Mouse (Mus musculus) activated CD4-positive, CD25-positive, alpha-beta regulatory T cell, adult 4 months (primary cell): ENCODE results near the gene Pawr. TPM values are rescaled to one million over a fixed set of nuclear protein-coding genes. Genes with fewer than 3 reads are reported as not detected.
A peak's percentile ranks its signal among the peaks of the same experiment; 100 is the strongest.

Source experiments
- ATAC-seq: one replicate; pipeline ENCODE4 v1.8.0; 2017
- polyA plus RNA-seq, 2 experiments: library from polyadenylated mRNA; unstranded; fragments of 100-300 nt; shearing (Covaris generic); gene quantifications; one replicate each; pipeline ENCODE4 v1.2.1; 2017

Gene Pawr
- not detected for polyA plus RNA-seq

DNA sequence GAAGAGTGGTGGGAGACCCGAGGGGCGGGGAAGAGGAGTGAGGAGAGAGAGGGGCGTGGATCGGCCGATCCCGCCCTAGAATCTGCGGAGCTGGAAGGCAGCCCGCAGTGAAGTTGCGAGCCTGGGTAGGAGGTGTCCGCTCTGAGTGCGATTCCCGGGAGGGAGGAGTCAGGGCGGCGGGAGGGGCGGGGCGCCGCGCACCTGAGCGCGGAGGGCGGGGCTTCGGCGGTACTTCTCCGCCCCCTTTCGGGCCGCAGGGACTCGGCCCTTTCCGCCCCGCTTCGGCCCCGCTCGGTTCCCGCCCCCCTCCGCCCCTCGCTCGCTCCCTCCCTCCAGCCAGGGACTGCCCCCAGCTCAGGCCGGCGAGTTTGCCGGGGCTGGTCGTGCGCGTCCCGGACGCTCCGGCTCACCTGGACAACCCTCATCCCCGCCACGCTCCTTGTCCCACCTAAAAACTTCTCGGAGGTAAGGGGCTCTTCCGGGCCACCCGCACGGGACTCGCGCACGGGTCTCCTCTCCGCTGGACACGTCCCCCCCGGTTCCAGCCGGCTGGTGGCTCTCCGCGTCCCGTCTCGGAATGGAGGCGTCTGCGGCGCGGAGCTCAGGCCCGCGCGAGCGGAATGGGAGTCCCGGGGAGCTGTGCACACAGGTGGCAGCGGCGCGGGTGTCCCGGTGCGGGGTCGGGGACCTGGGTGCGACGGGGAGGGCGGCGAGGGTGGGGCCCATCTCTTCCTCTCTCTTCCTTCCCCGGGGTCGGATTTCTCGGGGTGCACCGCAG, at the start of gene Pawr:
Pawr (plus strand) TSS at position 338 of the 778 bp plus-strand sequence.
- ATAC-seq: peak; percentile 75

GRCm38 (mm10) chr10:108282351-108282750, 49.6 kb upstream of the Pawr start:
- no peak for ATAC-seq

- ATAC-seq: no peak
Observed at GRCm38 (mm10) chr10:108283418-108283817, 48.5 kb upstream of the Pawr start.

GRCm38 (mm10) chr10:108283837-108284236, 48.1 kb upstream of the Pawr start:
- no peak for ATAC-seq

GRCm38 (mm10) chr10:108284445-108284844, 47.5 kb upstream of the Pawr start:
- no peak for ATAC-seq

- ATAC-seq: no peak
Observed at GRCm38 (mm10) chr10:108284977-108285376, 46.9 kb upstream of the Pawr start.

- no peak for ATAC-seq
Observed at GRCm38 (mm10) chr10:108286658-108287437, 45.1 kb upstream of the Pawr start.

GRCm38 (mm10) chr10:108287438-108287801, 44.5 kb upstream of the Pawr start:
- no peak for ATAC-seq

- no peak for ATAC-seq
Observed at GRCm38 (mm10) chr10:108290046-108290445, 41.9 kb upstream of the Pawr start.

DNA sequence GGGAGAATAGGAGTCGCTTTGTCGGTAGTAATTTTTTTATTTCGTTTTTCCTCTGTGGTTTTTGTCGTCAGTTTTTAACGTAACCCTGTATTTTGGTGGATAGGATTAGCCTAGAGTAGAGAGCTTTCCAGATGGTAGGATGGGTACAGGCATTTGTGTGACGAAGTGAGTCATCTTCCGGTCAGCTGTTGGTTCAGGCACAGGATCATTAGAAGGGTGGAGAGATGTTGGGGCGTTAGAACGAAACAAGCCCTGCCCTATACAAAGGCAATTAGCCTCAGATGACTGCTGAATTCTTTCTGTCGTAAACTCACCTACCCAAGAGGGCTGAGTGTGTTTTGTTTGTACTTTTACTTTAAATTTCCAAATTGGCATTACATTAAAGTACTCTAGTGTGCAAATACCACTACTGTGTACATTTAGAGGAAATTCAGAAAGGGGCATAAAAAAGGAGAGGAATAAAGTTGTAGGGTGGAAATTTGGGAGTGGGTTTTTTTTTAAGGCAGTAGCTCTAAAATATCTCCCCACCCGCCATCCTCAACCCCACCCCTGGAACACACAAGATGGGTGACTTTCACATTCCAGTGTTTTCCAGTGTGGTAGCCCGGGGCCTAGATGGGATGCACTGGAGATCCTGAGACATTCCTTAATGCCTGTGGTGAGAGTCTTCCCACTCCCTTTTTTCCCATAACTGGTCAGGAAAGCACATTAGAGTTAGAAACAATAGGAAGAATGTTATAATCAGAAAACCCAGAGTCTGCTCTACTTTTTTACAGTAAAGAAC, 40.0 kb upstream of the Pawr start:
- no peak for ATAC-seq

DNA sequence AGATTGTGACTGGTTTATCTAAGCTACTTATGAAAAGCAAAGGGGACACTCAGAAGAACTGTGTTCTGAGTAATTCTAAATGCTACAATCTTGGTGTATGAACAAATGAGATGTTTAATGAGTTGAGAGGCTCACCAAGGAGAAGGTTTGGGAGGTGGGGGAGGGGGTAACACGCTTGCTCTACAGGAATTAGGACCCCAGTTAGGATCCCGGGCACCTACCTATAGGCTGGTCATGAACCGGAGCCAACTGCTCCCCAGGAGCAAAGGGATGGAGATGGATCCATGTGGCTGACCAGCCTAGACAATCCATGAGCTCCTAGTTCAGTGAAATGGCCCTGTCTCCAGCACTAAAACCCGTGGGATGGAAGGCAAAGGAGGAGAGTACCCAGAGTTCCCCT, 39.3 kb upstream of the Pawr start:
- no peak for ATAC-seq

GRCm38 (mm10) chr10:108293620-108294195, 38.2 kb upstream of the Pawr start:
- ATAC-seq: no peak

DNA sequence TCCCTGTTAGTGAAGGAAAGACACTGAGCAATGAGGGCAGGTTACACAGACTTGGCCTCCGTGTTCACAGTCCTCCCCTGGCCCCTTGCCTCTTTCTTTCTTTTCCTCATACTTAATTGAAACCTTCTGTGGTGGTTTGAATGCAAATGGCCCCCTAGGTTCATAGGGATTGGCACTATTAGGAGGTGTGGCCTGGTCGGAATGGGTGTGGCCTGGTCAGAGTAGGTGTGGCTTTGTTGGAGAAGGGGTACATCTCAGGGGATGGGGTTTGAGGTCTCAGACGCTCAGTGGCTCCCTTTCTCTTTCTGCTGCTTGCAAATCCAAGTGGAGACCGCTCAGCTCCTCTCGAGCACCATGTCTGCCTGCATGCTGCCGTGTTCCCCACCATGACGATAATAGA, 37.2 kb upstream of the Pawr start:
- no peak for ATAC-seq

GRCm38 (mm10) chr10:108296446-108296845, 35.5 kb upstream of the Pawr start:
- no peak for ATAC-seq

GRCm38 (mm10) chr10:108298261-108298660, 33.7 kb upstream of the Pawr start:
- ATAC-seq: no peak

- no peak for ATAC-seq
Observed at GRCm38 (mm10) chr10:108298841-108299545, 32.9 kb upstream of the Pawr start.

- no peak for ATAC-seq
Observed at GRCm38 (mm10) chr10:108299828-108300227, 32.1 kb upstream of the Pawr start.

DNA sequence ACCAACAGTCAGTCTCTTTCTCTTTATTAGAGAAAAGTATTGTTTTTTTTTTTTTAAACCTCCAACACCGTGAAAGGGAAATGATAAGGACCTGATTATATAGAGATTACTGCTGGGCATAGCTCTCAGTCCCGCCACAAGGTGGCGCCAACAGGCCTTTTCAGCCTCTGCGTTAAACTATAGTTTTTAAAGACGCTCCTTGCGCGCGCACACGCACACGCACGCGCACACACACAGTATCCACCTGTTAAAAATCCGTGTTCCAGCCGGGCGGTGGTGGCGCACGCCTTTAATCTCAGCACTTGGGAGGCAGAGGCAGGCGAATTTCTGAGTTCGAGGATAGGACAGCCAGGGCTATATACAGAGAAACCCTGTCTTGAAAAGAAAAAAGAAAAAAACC, 31.1 kb upstream of the Pawr start:
- peak; percentile 79 for ATAC-seq

DNA sequence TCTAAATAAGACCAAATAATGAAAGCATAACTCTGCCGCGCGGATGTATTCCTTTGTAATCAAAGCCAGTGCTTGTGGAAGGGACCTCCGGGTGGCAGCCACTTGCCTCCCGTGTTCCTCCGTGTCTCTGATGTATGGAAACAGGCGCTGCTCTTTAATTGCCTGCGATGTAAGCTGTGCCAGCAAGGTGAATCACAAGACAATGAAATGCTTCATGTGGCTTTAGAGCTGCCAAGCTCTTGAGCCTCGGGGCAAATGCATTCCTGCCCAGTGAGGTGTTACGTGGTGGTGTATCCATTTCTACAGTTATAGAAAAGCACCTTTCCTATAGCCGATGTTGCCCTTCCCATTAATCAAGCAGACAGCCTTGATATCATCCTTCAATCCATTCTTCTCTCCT, 24.1 kb upstream of the Pawr start:
- ATAC-seq: no peak

- no peak for ATAC-seq
Observed at GRCm38 (mm10) chr10:108310195-108310594, 21.7 kb upstream of the Pawr start.

DNA sequence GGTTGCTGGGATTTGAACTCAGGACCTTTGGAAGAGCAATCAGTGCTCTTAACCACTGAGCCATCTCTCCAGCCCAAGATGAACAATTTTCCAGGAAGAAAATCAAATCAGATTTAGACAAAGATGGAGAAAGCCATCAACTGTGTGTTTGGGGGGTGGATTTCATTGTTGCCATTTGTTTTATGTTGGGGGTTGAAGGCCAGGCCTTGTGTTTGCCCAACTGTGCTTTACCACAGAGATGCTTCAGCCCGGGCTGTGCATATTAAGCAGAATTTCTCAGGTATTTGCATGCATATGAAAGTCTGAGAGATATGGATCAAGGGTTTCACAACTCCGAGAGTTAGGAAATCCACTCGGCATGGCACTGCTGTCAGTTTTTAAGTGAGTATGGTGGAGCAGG, 20.5 kb upstream of the Pawr start:
- ATAC-seq: no peak

- ATAC-seq: no peak
Observed at GRCm38 (mm10) chr10:108313845-108314244, 18.1 kb upstream of the Pawr start.
